ENCODE assay signal across 8 mouse cellular contexts in the genomic region with DNA sequence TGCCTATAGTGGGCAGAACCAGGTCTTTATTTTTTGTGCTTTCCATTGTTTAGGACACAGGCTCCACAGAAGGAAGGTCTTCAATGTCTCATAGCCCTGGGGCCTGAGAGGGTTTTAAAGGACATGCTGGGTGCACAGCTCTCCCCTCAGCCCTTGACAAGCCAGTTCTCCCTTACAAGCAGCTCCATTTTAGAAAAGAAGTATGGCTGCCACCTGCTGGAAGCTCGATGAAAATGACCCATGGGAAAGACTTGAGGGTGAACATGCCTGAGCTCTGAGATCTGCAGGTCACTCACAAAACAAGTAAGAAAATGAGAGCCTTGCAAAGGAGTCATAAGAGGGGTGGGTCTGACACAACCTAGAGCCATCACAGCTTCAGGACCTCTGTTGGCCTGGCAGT. TPM values are rescaled to one million over a fixed set of nuclear protein-coding genes. Genes with fewer than 3 reads are reported as not detected.
DNase-seq lines count a peak whose midpoint lies in the region; ATAC-seq and TF ChIP-seq lines count a peak whose summit lies in the region.

No protein-coding gene starts in this region.

- H3K4me1 ChIP-seq in forebrain, embryonic 14.5 days (ENCODE audit: control insufficient read depth, insufficient read depth, low read length): no peaks in the 10 kb centered on the region
- no peaks in the 10 kb centered on the region for H3K4me1 ChIP-seq in forebrain, embryonic 13.5 days
- H3K4me1 ChIP-seq in testis, adult 2 months (ENCODE audit: control insufficient read depth, insufficient read depth, low read length): no peaks in the 10 kb centered on the region
- no peaks in the 10 kb centered on the region for H3K4me1 ChIP-seq in kidney, postnatal 0 days (replicated peaks; ENCODE audit: insufficient read depth, low read length)
- H3K4me1 ChIP-seq in liver, embryonic 14.5 days (replicated peaks; ENCODE audit: control insufficient read depth in 2 of 2, insufficient read depth in 2 of 2, low read length in 1 of 2): no peaks in the 10 kb centered on the region

- no peak overlapping the region for H3K4me2 ChIP-seq in forebrain, embryonic 14.5 days (ENCODE audit: low read length)
- no peak overlapping the region for H3K4me2 ChIP-seq in forebrain, embryonic 13.5 days
- no peak overlapping the region for H3K4me2 ChIP-seq in kidney, postnatal 0 days (ENCODE audit: low read length)
- no peak overlapping the region for H3K4me2 ChIP-seq in liver, embryonic 14.5 days (ENCODE audit: low read depth)

- H3K4me3 ChIP-seq in forebrain, embryonic 14.5 days (ENCODE audit: low read depth, low read length): no peak overlapping the region
- H3K4me3 ChIP-seq in forebrain, embryonic 13.5 days: no peak overlapping the region
- H3K4me3 ChIP-seq in testis, adult 2 months (ENCODE audit: control insufficient read depth, low read depth, low read length): no peak overlapping the region
- H3K4me3 ChIP-seq in kidney, postnatal 0 days (replicated peaks; ENCODE audit: low read depth, low read length): no peak overlapping the region
- no peak overlapping the region for H3K4me3 ChIP-seq in liver, embryonic 14.5 days (ENCODE audit: insufficient read depth in 1 of 2, low read depth in 2 of 2, low read length in 2 of 2)

- H3K9me3 ChIP-seq in forebrain, embryonic 14.5 days (replicated peaks; ENCODE audit: control insufficient read depth, low read length): no peaks in the 10 kb centered on the region
- no peaks in the 10 kb centered on the region for H3K9me3 ChIP-seq in forebrain, embryonic 13.5 days (replicated peaks)
- no peaks in the 10 kb centered on the region for H3K9me3 ChIP-seq in kidney, postnatal 0 days (replicated peaks; ENCODE audit: low read length)
- H3K9me3 ChIP-seq in liver, embryonic 14.5 days (ENCODE audit: control insufficient read depth, low read length): no peaks in the 10 kb centered on the region

- TF ChIP-seq CTCF in testis, adult 2 months (IDR thresholded peaks at IDR 0.05; ENCODE audit: control insufficient read depth, insufficient read depth, insufficient replicate concordance, low read depth, low read length): peak; percentile 8; the same call in 1 of the 2 replicates
- TF ChIP-seq CTCF in kidney, postnatal 0 days (IDR thresholded peaks at IDR 0.05; ENCODE audit: low read depth): peak; percentile 78
- TF ChIP-seq CTCF in liver, embryonic 14.5 days (IDR thresholded peaks at IDR 0.05; ENCODE audit: low read depth): peak; percentile 37; the same call in 1 of the 2 replicates

- TF ChIP-seq EP300 in liver, embryonic 14.5 days (IDR thresholded peaks at IDR 0.05; ENCODE audit: low read depth): no peak

- TF ChIP-seq POLR2A in testis, adult 2 months (IDR thresholded peaks at IDR 0.05; ENCODE audit: control insufficient read depth, low read depth, low read length): no peak

- H3K9ac ChIP-seq in forebrain, embryonic 14.5 days (ENCODE audit: low read length): no peak overlapping the region
- no peak overlapping the region for H3K9ac ChIP-seq in forebrain, embryonic 13.5 days
- H3K9ac ChIP-seq in kidney, postnatal 0 days (ENCODE audit: low read depth, low read length): no peak overlapping the region
- no peak overlapping the region for H3K9ac ChIP-seq in liver, embryonic 14.5 days (replicated peaks)

- H3K27me3 ChIP-seq in forebrain, embryonic 14.5 days (replicated peaks; ENCODE audit: control insufficient read depth, insufficient read depth, low read length): no peaks in the 10 kb centered on the region
- H3K27me3 ChIP-seq in forebrain, embryonic 13.5 days: peaks cover 8% of the 10 kb centered on the region
- no peaks in the 10 kb centered on the region for H3K27me3 ChIP-seq in testis, adult 2 months (ENCODE audit: control insufficient read depth, insufficient read depth, low read length)
- H3K27me3 ChIP-seq in kidney, postnatal 0 days (ENCODE audit: insufficient read depth, low read length): no peaks in the 10 kb centered on the region
- H3K27me3 ChIP-seq in liver, embryonic 14.5 days (ENCODE audit: control insufficient read depth, insufficient read depth, low read length): no peaks in the 10 kb centered on the region

- 0% methylated on average over 1 of the region's 1 CpGs for WGBS in forebrain, embryonic 14.5 days
- WGBS in forebrain, embryonic 13.5 days: 0% methylated on average over 1 of the region's 1 CpGs
- 0% methylated on average over 1 of the region's 1 CpGs for WGBS in kidney, postnatal 0 days
- WGBS in liver, embryonic 14.5 days (ENCODE audit: insufficient replicate concordance): 0% methylated on average over 1 of the region's 1 CpGs

- no peaks in the 10 kb centered on the region for H3K36me3 ChIP-seq in forebrain, embryonic 14.5 days (ENCODE audit: control insufficient read depth, insufficient read depth, low read length)
- H3K36me3 ChIP-seq in forebrain, embryonic 13.5 days (ENCODE audit: poor library complexity, severe bottlenecking): no peaks in the 10 kb centered on the region
- H3K36me3 ChIP-seq in testis, adult 2 months (ENCODE audit: control insufficient read depth, insufficient read depth, low read length): no peaks in the 10 kb centered on the region
- H3K36me3 ChIP-seq in kidney, postnatal 0 days (ENCODE audit: insufficient read depth, low read length): no peaks in the 10 kb centered on the region
- H3K36me3 ChIP-seq in liver, embryonic 14.5 days (replicated peaks; ENCODE audit: control insufficient read depth, insufficient read depth, low read depth): no peaks in the 10 kb centered on the region

- H3K27ac ChIP-seq in forebrain, embryonic 14.5 days (ENCODE audit: low read depth, low read length): no peak overlapping the region
- no peak overlapping the region for H3K27ac ChIP-seq in forebrain, embryonic 13.5 days
- no peak overlapping the region for H3K27ac ChIP-seq in testis, adult 2 months (ENCODE audit: control insufficient read depth, insufficient read depth, low read depth, low read length)
- no peak overlapping the region for H3K27ac ChIP-seq in kidney, postnatal 0 days
- H3K27ac ChIP-seq in liver, embryonic 14.5 days: no peak overlapping the region

- peak; percentile 63 for DNase-seq in forebrain, embryonic 14.5 days (ENCODE audit: low spot score)
- no peak for DNase-seq in testis, postnatal 14 days (ENCODE audit: low spot score)
- DNase-seq in cerebellum, postnatal 25 days: peak; percentile 25 to 56
- DNase-seq in kidney, postnatal 0 days (ENCODE audit: low spot score): peak; percentile 80
- DNase-seq in liver, embryonic 14.5 days (ENCODE audit: low read depth in 3 of 3, low spot score in 3 of 3): no peak
- DNase-seq in yolk sac, embryonic 10.5 days (ENCODE audit: low spot score): peak; percentile 14

- ATAC-seq in forebrain, embryonic 14.5 days: no peak
- no peak for ATAC-seq in forebrain, embryonic 13.5 days
- ATAC-seq in kidney, postnatal 0 days (replicated peaks; ENCODE audit: low FRiP score, low read depth): no peak
- ATAC-seq in liver, embryonic 14.5 days (ENCODE audit: insufficient read depth): no peak

RNA-seq across cellular contexts. Expression of a gene that starts 8.3 kb away (rescaled TPM):
- not detected in 2 replicates for polyA plus RNA-seq in forebrain, embryonic 14.5 days (2014; fragmentation: Nextera tagmentation; extraction: Ambion mirVana)
- not detected in 2 replicates for polyA plus RNA-seq in forebrain, embryonic 13.5 days (2015; fragmentation: Nextera tagmentation; extraction: Ambion mirVana)
- polyA plus RNA-seq in testis, adult 2 months (2012; rRNA removed): not detected in 2 replicates
- polyA plus RNA-seq in kidney, postnatal 0 days (2015; fragmentation: Nextera tagmentation; extraction: Ambion mirVana): not detected in 2 replicates
- not detected in 2 replicates for polyA plus RNA-seq in liver, embryonic 14.5 days (2012; rRNA removed)
- not detected in 2 replicates for polyA plus RNA-seq in liver, embryonic 14.5 days (2014; fragmentation: Nextera tagmentation; extraction: Ambion mirVana)

RNA-seq across cellular contexts. Expression of a gene that starts 8.9 kb away (rescaled TPM):
- polyA plus RNA-seq in forebrain, embryonic 14.5 days (2014; fragmentation: Nextera tagmentation; extraction: Ambion mirVana): not detected in 2 replicates
- polyA plus RNA-seq in forebrain, embryonic 13.5 days (2015; fragmentation: Nextera tagmentation; extraction: Ambion mirVana): not detected in 2 replicates
- not detected in 2 replicates for polyA plus RNA-seq in testis, adult 2 months (2012; rRNA removed)
- polyA plus RNA-seq in kidney, postnatal 0 days (2015; fragmentation: Nextera tagmentation; extraction: Ambion mirVana): not detected in 2 replicates
- polyA plus RNA-seq in liver, embryonic 14.5 days (2012; rRNA removed): not detected in 2 replicates
- polyA plus RNA-seq in liver, embryonic 14.5 days (2014; fragmentation: Nextera tagmentation; extraction: Ambion mirVana): not detected in 2 replicates

RNA-seq across cellular contexts. Expression of a gene that starts 20.1 kb away (rescaled TPM):
- polyA plus RNA-seq in forebrain, embryonic 14.5 days (2014; fragmentation: Nextera tagmentation; extraction: Ambion mirVana): not detected in 2 replicates
- polyA plus RNA-seq in forebrain, embryonic 13.5 days (2015; fragmentation: Nextera tagmentation; extraction: Ambion mirVana): not detected in 2 replicates
- 0.08 and 0.17 TPM in 2 replicates for polyA plus RNA-seq in testis, adult 2 months (2012; rRNA removed)
- not detected in 2 replicates for polyA plus RNA-seq in kidney, postnatal 0 days (2015; fragmentation: Nextera tagmentation; extraction: Ambion mirVana)
- polyA plus RNA-seq in liver, embryonic 14.5 days (2012; rRNA removed): not detected in 2 replicates
- polyA plus RNA-seq in liver, embryonic 14.5 days (2014; fragmentation: Nextera tagmentation; extraction: Ambion mirVana): not detected in 2 replicates

RNA-seq across cellular contexts. Expression of a gene that starts 24.3 kb away (rescaled TPM):
- not detected in 2 replicates for polyA plus RNA-seq in forebrain, embryonic 14.5 days (2014; fragmentation: Nextera tagmentation; extraction: Ambion mirVana)
- polyA plus RNA-seq in forebrain, embryonic 13.5 days (2015; fragmentation: Nextera tagmentation; extraction: Ambion mirVana): not detected in 2 replicates
- not detected in 2 replicates for polyA plus RNA-seq in testis, adult 2 months (2012; rRNA removed)
- not detected in 2 replicates for polyA plus RNA-seq in kidney, postnatal 0 days (2015; fragmentation: Nextera tagmentation; extraction: Ambion mirVana)
- polyA plus RNA-seq in liver, embryonic 14.5 days (2012; rRNA removed): not detected in 2 replicates
- not detected in 2 replicates for polyA plus RNA-seq in liver, embryonic 14.5 days (2014; fragmentation: Nextera tagmentation; extraction: Ambion mirVana)

RNA-seq across cellular contexts. Expression of a gene that starts 38.2 kb away (rescaled TPM):
- not detected in 2 replicates for polyA plus RNA-seq in forebrain, embryonic 14.5 days (2014; fragmentation: Nextera tagmentation; extraction: Ambion mirVana)
- not detected in 2 replicates for polyA plus RNA-seq in forebrain, embryonic 13.5 days (2015; fragmentation: Nextera tagmentation; extraction: Ambion mirVana)
- polyA plus RNA-seq in testis, adult 2 months (2012; rRNA removed): not detected in 2 replicates
- polyA plus RNA-seq in kidney, postnatal 0 days (2015; fragmentation: Nextera tagmentation; extraction: Ambion mirVana): not detected in 2 replicates
- not detected in 2 replicates for polyA plus RNA-seq in liver, embryonic 14.5 days (2012; rRNA removed)
- polyA plus RNA-seq in liver, embryonic 14.5 days (2014; fragmentation: Nextera tagmentation; extraction: Ambion mirVana): not detected in 2 replicates

Comparison
In these comparisons a context has a peak if more than half of its experiments do, and no peak if none do; other contexts are left out.
1. DNase-seq: peak in forebrain, embryonic 14.5 days (single experiment), cerebellum, postnatal 25 days (2 of 2), kidney, postnatal 0 days (single experiment) and yolk sac, embryonic 10.5 days (single experiment); none in testis, postnatal 14 days (single experiment) and liver, embryonic 14.5 days (0 of 3).
2. CTCF ChIP-seq: peak in every context shown above with its lines; median percentile 78 in kidney, postnatal 0 days; 37 in liver, embryonic 14.5 days; 8 in testis, adult 2 months.